Mouse (Mus musculus): ENCODE measurements at regions not wholly inside any gene's neighbourhood (a gene's known extent, or its start where the extent isn't known, plus 50 kb on each side); places are given as distances from the start of the nearest gene placed in this dataset.
A peak's percentile ranks its signal among the peaks of the same experiment; 100 is the strongest.

GRCm38 (mm10) chr11:56116553-56117232 is 75.9 kb upstream of the Nmur2 start:
- peak; percentile 73 for TF ChIP-seq CTCF (IDR thresholded peaks at IDR 0.05; ENCODE audit: low read depth)
- no peak overlapping the region for H3K27ac ChIP-seq (ENCODE audit: low read depth, low read length)
- H3K36me3 ChIP-seq (ENCODE audit: control insufficient read depth, insufficient read depth), result no peaks in the 10 kb centered on the region
- H3K4me2 ChIP-seq (replicated peaks; ENCODE audit: low read depth), result no peak overlapping the region
- no peak overlapping the region for H3K4me3 ChIP-seq (ENCODE audit: low read depth, low read length)
- H3K4me1 ChIP-seq (replicated peaks; ENCODE audit: control insufficient read depth, insufficient read depth, low read length), result no peaks in the 10 kb centered on the region
- H3K9ac ChIP-seq (ENCODE audit: low read depth, low read length), result no peak overlapping the region
- ATAC-seq, result no peak
- WGBS, result 44% methylated on average over 12 of the region's 12 CpGs
- no peaks in the 10 kb centered on the region for H3K27me3 ChIP-seq (replicated peaks; ENCODE audit: control insufficient read depth, insufficient read depth, low read length)
- H3K9me3 ChIP-seq (ENCODE audit: control insufficient read depth), result no peaks in the 10 kb centered on the region

DNA sequence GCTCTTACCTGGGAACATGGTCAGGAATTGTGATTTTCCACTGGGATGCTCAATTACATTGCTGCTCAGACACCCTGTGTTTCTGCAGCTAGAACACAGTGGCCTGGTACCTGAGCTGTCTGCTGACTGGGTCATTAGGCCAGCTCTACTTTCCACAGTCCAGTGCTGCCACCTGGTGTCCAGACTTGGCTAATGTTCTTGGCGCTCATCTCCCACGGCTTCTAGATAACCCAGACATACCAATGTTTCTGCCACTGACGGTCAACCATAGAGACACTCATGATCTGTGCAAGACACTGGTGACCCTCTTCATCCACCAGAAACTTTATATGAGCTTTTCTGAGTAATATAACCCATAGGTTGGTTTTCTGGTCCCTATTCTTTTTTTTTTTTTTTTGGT is 67.1 kb upstream of the Nmur2 start:
- H3K9me3 ChIP-seq (ENCODE audit: control insufficient read depth), result no peaks in the 10 kb centered on the region
- ATAC-seq, result 0 out of 2 replicates have a peak, but pooled peaks have one; percentile 49
- 10% methylated on average over 3 of the region's 3 CpGs for WGBS
- no peak overlapping the region for H3K9ac ChIP-seq (ENCODE audit: low read depth, low read length)
- no peak overlapping the region for H3K4me2 ChIP-seq (replicated peaks; ENCODE audit: low read depth)
- H3K36me3 ChIP-seq (ENCODE audit: control insufficient read depth, insufficient read depth), result no peaks in the 10 kb centered on the region
- no peaks in the 10 kb centered on the region for H3K4me1 ChIP-seq (replicated peaks; ENCODE audit: control insufficient read depth, insufficient read depth, low read length)
- H3K27ac ChIP-seq (ENCODE audit: low read depth, low read length), result no peak overlapping the region
- no peaks in the 10 kb centered on the region for H3K27me3 ChIP-seq (replicated peaks; ENCODE audit: control insufficient read depth, insufficient read depth, low read length)
- no peak overlapping the region for H3K4me3 ChIP-seq (ENCODE audit: low read depth, low read length)
- peak; percentile 93 for TF ChIP-seq CTCF (IDR thresholded peaks at IDR 0.05; ENCODE audit: low read depth)

GRCm38 (mm10) chr11:56105632-56106031 is 64.8 kb upstream of the Nmur2 start:
- no peaks in the 10 kb centered on the region for H3K36me3 ChIP-seq (ENCODE audit: control insufficient read depth, insufficient read depth)
- WGBS, result 31% methylated on average over 4 of the region's 4 CpGs
- no peak overlapping the region for H3K27ac ChIP-seq (ENCODE audit: low read depth, low read length)
- H3K9ac ChIP-seq (ENCODE audit: low read depth, low read length), result no peak overlapping the region
- no peak overlapping the region for H3K4me2 ChIP-seq (replicated peaks; ENCODE audit: low read depth)
- H3K27me3 ChIP-seq (replicated peaks; ENCODE audit: control insufficient read depth, insufficient read depth, low read length), result no peaks in the 10 kb centered on the region
- no peaks in the 10 kb centered on the region for H3K4me1 ChIP-seq (replicated peaks; ENCODE audit: control insufficient read depth, insufficient read depth, low read length)
- ATAC-seq, result no peak
- H3K9me3 ChIP-seq (ENCODE audit: control insufficient read depth), result no peaks in the 10 kb centered on the region
- no peak overlapping the region for H3K4me3 ChIP-seq (ENCODE audit: low read depth, low read length)
- peak; percentile 92 for TF ChIP-seq CTCF (IDR thresholded peaks at IDR 0.05; ENCODE audit: low read depth)

DNA sequence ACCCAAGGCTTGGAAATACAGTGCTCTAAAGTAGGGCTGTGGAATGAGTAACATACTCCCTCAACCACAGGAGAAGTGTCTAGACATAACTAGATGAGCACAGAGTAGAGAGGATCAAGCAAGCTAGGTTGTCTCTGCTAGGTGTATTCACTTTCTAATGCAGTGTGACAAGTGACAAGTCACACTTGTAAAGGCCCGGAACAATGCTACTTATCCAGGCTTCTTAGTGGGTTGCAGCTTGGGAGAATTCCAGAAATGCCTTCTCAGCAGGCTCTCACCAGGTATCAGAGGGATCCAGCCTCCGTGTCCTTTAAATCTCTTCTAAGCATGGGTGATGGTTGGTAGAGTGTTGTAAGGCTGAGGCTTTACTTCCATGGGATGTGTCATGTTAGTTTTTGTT is 52.1 kb upstream of the Nmur2 start:
- 40% methylated on average over 2 of the region's 2 CpGs for WGBS
- ATAC-seq, result no peak

More for the DNA sequence above, 52.1 kb upstream of the Nmur2 start:
- Histone ChIP-seq H3K9ac (ENCODE audit: low read depth, low read length) (no peak overlapping the region), H3K4me2 (replicated peaks; ENCODE audit: low read depth) (no peak overlapping the region), H3K27ac (ENCODE audit: low read depth, low read length) (no peak overlapping the region), H3K27me3 (replicated peaks; ENCODE audit: control insufficient read depth, insufficient read depth, low read length) (no peaks in the 10 kb centered on the region), H3K4me3 (ENCODE audit: low read depth, low read length) (no peak overlapping the region), H3K36me3 (ENCODE audit: control insufficient read depth, insufficient read depth) (no peaks in the 10 kb centered on the region), H3K9me3 (ENCODE audit: control insufficient read depth) (no peaks in the 10 kb centered on the region), H3K4me1 (replicated peaks; ENCODE audit: control insufficient read depth, insufficient read depth, low read length) (no peaks in the 10 kb centered on the region)
- no peak for TF ChIP-seq CTCF (IDR thresholded peaks at IDR 0.05; ENCODE audit: low read depth)

All from intestine, postnatal 0 days (tissue).